Mouse (Mus musculus): ENCODE results near the gene Pard6b.
"Not testable (repeated sequence)": the region's sequence is repeated elsewhere in the genome, so short reads cannot be mapped to it uniquely, and the experiment has no call there.

Pard6b gene

GRCm38 (mm10) chr2:168080431-168081246, at the start of gene Pard6b:
Gene Pard6b (plus strand): TSS chr2:168081004.
- peak; percentile 97 to 98 for DNase-seq (ENCODE audit: low spot score in 2 of 2)

DNA sequence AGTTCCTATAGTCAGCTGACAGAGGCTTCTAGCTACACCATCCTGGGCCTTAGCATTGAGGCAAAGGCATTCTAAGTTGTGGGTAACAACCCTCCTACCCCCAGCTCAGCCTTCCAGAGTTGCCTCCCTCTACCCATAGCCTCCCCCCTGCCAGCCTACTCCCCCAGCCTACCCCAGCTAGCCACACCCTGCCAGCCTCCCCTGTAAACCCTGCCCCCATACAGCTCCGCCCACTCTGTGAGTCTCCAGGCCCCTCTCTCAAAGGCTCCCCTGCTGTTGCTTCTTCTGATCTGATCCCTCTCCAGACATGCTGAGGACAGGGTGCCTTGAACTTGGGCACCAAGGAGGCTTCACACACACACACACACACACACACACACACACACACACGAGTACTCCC, 49.0 kb upstream of the Pard6b start:
- no peak for DNase-seq (ENCODE audit: low spot score in 2 of 2)

DNA sequence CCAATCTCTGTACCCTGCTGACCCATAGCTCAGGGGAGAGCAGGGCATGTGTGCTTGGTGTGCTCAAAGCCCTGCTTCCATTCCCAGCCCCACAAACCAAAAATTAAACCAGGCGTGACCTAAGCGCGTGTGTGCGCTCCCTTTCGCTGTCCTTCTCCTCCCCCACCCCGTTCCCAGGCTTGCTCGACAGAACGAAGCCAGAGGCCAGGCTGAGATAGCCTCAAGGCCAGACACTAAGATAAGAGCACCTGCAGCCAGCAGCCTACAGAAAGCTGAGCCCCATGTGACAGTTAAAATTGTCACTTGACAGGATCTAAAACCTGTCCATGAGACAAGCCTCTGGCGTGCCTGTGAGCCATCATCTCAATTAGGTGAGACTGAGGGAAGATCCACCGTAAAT, 46.9 kb upstream of the Pard6b start:
- no peak for DNase-seq (ENCODE audit: low spot score in 2 of 2)

- DNase-seq (ENCODE audit: low spot score in 2 of 2): no peak
These were observed 44.9 kb upstream of the Pard6b start for GRCm38 (mm10) chr2:168035907-168036306.

DNA sequence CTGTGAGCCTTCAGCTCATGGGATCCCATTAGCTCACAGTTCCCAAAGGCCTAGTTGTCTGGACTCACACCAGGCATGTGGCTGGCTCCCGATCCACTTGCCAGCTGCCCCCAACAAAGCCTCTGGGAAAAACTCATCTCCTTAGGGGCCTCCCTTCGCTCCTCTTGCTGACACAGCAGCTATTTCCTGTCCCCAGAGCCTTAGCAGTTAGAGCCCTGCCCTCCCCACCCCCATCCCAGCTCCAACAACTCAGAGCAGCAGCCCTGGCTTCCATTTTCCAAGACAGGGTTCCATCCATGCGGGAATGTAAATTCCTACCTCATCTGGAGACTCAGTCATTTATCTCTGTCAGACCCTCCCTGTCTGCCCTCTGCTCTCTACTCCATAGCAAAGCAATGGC, 43.7 kb upstream of the Pard6b start:
- DNase-seq (ENCODE audit: low spot score in 2 of 2): no peak

DNA sequence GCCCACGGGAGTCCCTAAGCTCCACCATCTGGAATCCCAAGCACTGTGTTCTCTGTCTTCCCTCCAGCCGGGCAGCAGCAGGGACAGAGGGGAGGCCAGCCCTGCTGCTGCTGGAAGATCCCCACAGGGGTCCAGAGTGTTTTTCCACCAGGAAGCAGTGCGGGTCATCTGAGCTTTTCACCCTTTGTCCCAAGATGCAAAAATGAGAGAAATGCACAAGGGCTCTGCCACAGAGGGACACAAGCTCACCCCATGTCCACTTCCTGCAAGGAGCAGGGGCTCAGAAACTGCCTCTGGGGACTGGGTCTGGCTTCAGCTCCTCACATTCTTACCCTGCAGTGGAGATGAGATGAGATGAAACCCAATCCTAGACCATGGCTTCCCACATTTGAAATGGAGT, 40.1 kb upstream of the Pard6b start:
- no peak for DNase-seq (ENCODE audit: low spot score in 2 of 2)

- DNase-seq (ENCODE audit: low spot score in 2 of 2): no peak
These were observed 38.8 kb upstream of the Pard6b start for GRCm38 (mm10) chr2:168042019-168042418.

DNA sequence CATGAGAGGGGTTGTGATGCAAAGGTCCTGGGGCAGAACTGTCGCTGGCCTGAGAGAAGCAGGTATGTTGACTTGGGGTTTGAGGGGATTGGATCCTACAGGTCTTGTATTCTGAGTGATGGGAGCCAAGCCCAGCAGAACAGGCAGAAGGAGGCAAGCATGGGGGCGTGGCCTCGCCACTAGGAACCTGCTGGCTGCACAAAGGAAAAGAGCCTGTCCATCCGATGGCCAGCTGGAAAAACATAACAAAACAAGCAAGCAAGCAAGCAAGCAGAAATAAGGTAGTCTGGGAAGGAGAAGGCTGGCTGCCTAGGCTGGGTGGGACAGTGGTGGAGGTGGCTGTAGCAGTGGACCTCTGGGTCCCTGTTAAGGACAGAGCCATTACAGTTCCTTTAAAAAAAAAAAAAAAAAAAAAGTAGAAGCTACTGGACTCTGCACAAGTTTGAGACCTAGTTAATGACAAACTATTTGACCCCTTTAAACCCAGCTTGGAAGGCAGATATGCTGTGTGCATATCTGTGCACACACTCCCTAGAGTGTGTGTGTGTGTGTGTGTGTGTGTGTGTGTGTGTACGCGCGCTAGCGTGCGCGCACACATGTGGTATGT, 36.0 kb upstream of the Pard6b start:
- no peak for DNase-seq (ENCODE audit: low spot score in 2 of 2)

DNA sequence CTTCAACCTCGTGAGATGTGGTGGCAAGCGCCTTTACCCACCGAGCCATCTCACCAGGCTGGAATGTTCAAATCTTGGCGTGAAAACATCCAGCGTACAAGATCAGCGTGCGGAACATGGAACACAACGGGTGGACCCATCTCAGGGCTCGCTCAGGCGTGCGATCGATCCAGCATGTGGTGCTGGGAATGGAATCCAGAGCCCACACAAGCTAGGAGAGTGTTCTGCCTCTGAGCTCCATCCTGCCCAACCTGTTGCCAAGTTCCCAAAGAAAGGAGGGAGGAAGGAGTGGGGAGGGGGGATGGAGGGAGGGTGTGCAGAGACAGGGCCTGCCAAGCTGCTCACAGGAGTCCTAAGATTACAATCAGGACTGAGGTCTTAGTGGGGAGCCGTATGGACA, 35.4 kb upstream of the Pard6b start:
- DNase-seq (ENCODE audit: low spot score in 2 of 2): no peak

GRCm38 (mm10) chr2:168045771-168046170, 35.0 kb upstream of the Pard6b start:
- DNase-seq (ENCODE audit: low spot score in 2 of 2): no peak

DNA sequence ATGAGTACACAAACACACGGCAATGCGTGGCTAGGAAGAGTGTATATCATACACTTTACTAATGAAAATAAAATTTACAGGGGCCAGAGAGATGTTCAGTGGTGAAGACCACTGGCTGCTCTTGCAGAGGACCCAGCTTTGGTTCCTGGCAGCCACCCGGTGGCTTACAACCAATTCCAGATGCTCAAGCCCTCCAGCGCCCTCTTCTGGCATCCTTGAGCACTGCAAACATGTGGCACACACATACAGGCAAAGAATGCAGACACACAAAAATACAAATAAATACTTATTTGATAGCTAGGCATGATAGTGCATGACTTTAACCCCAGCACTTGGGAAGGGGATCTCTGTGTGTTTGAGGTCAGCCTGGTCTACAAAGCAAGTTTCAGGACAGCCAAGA, 34.3 kb upstream of the Pard6b start:
- DNase-seq (ENCODE audit: low spot score in 2 of 2): no peak

- no peak for DNase-seq (ENCODE audit: low spot score in 2 of 2)
These were observed 31.7 kb upstream of the Pard6b start for GRCm38 (mm10) chr2:168049002-168049635.

DNA sequence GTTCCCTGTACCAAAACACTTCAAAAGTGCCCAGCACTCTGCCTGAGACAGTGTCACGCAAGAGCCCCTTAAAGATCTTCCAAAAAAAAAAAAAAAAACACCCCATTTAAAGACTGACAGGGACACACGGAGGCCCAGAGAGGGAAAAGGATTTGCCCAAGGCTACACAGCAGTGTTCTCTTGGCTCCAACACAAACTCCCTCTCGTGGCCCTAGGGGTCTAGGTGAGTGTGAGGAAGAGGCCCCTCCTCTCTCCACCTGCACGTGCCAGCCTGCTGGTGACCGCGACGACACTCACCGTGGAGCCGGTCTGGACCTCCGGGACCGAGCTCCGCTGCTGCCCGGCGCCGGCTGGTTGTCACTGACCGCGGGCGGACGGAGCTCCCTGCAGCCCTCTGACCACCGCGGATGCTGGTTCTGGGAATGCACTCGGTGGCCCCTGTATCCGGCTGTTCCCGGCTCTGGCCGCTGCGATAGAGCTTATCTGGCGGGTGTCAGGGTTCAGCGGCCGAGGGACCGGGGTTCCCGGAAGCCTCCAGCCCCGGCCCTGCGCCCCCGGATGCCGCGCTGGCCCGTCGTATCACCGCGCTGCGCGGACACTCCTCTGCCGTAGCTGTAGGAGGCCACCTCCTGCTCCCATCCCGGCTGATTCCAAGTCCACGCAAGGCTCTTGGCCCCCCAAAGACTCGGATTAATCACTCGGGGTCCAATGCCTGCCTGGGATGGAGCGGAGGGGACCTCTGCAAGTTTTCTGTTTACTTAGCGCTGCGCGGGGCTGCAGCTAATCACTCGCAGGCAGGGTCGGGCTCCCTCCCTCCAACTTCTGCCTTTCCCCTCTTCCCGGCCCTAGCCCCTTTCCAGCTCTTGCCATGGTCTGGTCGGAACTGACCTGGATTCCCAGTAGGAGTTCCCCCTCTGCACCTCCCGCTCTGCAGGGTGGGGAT, 30.5 kb upstream of the Pard6b start:
- DNase-seq (ENCODE audit: low spot score in 2 of 2): no peak

GRCm38 (mm10) chr2:168052156-168052555, 28.6 kb upstream of the Pard6b start:
- DNase-seq (ENCODE audit: low spot score in 2 of 2): no peak

DNA sequence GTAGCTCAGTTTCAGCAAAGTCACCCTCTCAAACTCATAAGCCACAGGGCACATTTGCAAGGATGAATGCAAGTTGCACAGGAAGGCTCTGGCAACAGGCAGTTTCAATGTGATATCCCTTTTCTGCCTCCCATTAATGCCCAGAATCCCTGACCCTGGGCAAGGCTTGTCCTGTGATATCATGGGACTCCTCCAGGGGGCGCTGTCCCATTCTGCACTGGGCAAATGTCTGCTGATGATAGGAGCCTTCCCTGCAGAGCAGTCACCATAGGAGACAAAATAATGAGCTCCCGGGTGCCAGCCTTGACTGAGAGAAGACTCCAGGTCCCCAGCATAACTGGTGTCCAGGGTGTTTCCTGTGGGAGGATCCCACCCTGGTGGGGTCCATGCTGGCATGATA, 28.1 kb upstream of the Pard6b start:
- no peak for DNase-seq (ENCODE audit: low spot score in 2 of 2)

GRCm38 (mm10) chr2:168054142-168054541, 26.7 kb upstream of the Pard6b start:
- no peak for DNase-seq (ENCODE audit: low spot score in 2 of 2)

GRCm38 (mm10) chr2:168055910-168056665, 24.7 kb upstream of the Pard6b start:
- DNase-seq (ENCODE audit: low spot score in 2 of 2): no peak

- DNase-seq (ENCODE audit: low spot score in 2 of 2): no peak
These were observed 24.2 kb upstream of the Pard6b start for GRCm38 (mm10) chr2:168056666-168056933.

DNA sequence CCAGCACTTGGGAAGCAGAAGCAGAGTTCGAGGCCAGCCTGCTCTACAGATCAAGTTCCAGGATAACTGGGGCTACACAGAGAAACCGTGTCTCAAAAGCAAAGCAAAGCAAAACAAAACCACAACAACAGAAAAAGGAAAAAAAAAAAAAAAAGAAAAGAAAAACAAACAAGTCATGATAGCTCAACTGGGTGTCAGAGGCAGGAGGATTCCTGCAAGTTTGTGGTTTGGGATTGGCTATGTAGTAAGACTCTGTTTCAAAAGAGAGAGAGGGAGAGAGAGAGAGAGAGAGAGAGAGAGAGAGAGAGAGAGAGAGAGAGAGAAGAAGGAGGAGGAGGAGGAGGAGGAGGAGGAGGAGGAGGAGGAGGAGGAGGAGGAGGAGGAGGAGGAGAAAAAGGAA, 22.9 kb upstream of the Pard6b start:
- DNase-seq (ENCODE audit: low spot score in 2 of 2): not testable (repeated sequence)

DNA sequence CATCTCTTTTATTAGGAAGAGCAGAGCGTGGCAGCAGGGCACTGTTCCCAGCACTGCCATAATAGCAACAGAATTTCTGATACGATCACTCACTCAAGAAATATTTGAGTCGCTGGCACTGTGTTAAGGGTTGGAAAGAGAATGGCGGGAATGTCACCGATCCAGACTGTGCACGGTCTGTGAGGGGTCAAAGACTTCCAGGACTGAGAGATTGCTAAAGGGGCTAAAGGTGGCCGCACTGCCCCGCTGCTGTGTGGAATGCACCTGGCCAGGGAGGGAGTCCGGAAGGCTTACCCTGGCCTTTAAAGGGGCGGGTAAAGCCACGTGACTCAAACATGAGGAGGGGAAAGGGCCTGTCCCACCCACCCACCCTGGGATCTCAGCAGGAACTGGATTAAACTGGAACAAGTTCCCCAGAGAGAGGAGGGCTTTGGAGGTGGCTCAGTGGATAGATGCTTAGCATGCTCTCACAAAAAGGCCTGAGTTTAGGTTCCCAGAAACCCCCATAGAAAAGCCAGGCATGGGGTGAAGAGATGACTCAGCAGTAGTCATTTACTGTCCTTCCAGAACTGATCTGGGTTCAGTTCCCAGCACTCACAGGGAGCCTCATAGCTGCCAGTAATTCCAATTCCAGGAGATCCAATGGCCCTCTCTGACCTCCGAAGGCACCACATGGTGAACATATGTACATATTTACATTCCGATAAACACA, 22.2 kb upstream of the Pard6b start:
- DNase-seq (ENCODE audit: low spot score in 2 of 2): no peak

All from right cerebral cortex, postnatal 36 days (tissue).